7 mouse cellular contexts compared by ENCODE assay signal in the genomic region with DNA sequence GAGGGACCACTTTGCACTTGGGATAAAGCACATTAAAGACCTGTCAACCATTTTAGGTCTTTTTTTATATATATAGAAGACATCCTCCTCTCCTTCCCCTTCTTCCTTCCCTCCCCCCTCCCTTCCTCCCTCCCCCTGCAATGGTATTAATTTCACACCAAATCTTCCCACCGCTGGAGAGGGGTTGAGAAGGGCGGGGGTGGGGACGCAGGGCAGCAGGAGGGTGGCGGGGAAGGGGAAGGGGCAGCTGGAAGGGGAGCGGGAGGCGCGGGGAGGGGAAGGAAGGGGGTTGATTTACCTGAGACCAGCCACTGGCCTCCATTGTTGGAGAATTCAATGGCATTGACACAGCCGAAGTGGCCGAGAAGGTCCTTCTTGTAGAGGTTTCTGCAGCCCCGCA. TPM values are rescaled to one million over a fixed set of nuclear protein-coding genes. Genes with fewer than 3 reads are reported as not detected.
DNase-seq lines count a peak whose midpoint lies in the region; ATAC-seq and TF ChIP-seq lines count a peak whose summit lies in the region.

No protein-coding gene starts in this region.

- peak overlapping the region; percentile 93 for H3K9ac ChIP-seq in hindbrain, postnatal 0 days (replicated peaks; ENCODE audit: low read length)
- peak overlapping the region; percentile 92 for H3K9ac ChIP-seq in neural tube, embryonic 12.5 days

- peak; percentile 18 for DNase-seq in retina, adult 2 months (ENCODE audit: low read depth, low spot score)
- DNase-seq in retina, embryonic 14.5 days (ENCODE audit: low spot score) = no peak
- peak; percentile 5 for DNase-seq in c-Kit-positive CD71-negative TER-119-negative erythroid progenitor cells, embryonic 14.5 days (ENCODE audit: low read depth)
- no peak for DNase-seq in hindbrain, postnatal 0 days (ENCODE audit: low spot score)
- DNase-seq in ovary, adult 18-20 months (ENCODE audit: low spot score) = no peak
- DNase-seq in gastrocnemius, postnatal 10 days = no peak

- H3K27me3 ChIP-seq in hindbrain, postnatal 0 days (ENCODE audit: insufficient read depth, low read length) = no peaks in the 10 kb centered on the region
- no peaks in the 10 kb centered on the region for H3K27me3 ChIP-seq in neural tube, embryonic 12.5 days (replicated peaks)

- peak overlapping the region; percentile 74 for H3K4me2 ChIP-seq in hindbrain, postnatal 0 days (ENCODE audit: low read depth, low read length)
- peak overlapping the region; percentile 79 for H3K4me2 ChIP-seq in neural tube, embryonic 12.5 days (replicated peaks)

- no peak for TF ChIP-seq CTCF in hindbrain, postnatal 0 days (IDR thresholded peaks at IDR 0.05; ENCODE audit: low read depth)

- ATAC-seq in hindbrain, postnatal 0 days = peak; percentile 30
- ATAC-seq in neural tube, embryonic 12.5 days (ENCODE audit: low FRiP score, low read depth) = peak; percentile 69

- no peaks in the 10 kb centered on the region for H3K9me3 ChIP-seq in hindbrain, postnatal 0 days (ENCODE audit: low read length)
- no peaks in the 10 kb centered on the region for H3K9me3 ChIP-seq in neural tube, embryonic 12.5 days

- H3K27ac ChIP-seq in hindbrain, postnatal 0 days = peak overlapping the region; percentile 98
- H3K27ac ChIP-seq in neural tube, embryonic 12.5 days = peak overlapping the region; percentile 96

- WGBS in hindbrain, postnatal 0 days = 0% methylated on average over 9 of the region's 10 CpGs
- 0% methylated on average over 9 of the region's 10 CpGs for WGBS in neural tube, embryonic 12.5 days

- H3K36me3 ChIP-seq in hindbrain, postnatal 0 days (ENCODE audit: insufficient read depth, low read length) = no peaks in the 10 kb centered on the region
- H3K36me3 ChIP-seq in neural tube, embryonic 12.5 days = no peaks in the 10 kb centered on the region

- peaks cover 11% of the 10 kb centered on the region for H3K4me1 ChIP-seq in hindbrain, postnatal 0 days (ENCODE audit: insufficient read depth, low read length)
- peaks cover 9% of the 10 kb centered on the region for H3K4me1 ChIP-seq in neural tube, embryonic 12.5 days

- H3K4me3 ChIP-seq in hindbrain, postnatal 0 days (ENCODE audit: low read length) = peak overlapping the region; percentile 94
- peak overlapping the region; percentile 89 for H3K4me3 ChIP-seq in neural tube, embryonic 12.5 days

RNA-seq across cellular contexts. Expression of a gene that starts 0.5 kb away (rescaled TPM):
- 53.0 and 55.5 TPM in 2 replicates for total RNA-seq in hindbrain, postnatal 0 days (2014; rRNA removed)
- 18.6 and 19.6 TPM in 2 replicates for polyA plus RNA-seq in hindbrain, postnatal 0 days (2015; fragmentation: Nextera tagmentation; extraction: Ambion mirVana)
- polyA plus RNA-seq in neural tube, embryonic 12.5 days (2016; fragmentation: Nextera tagmentation; extraction: Ambion mirVana) = 23.0 and 23.7 TPM in 2 replicates
- total RNA-seq in gastrocnemius, postnatal 10 days (2021) = 10 to 100 TPM; 28.9 to 37.2 TPM

RNA-seq across cellular contexts. Expression of a gene that starts 27.0 kb away (rescaled TPM):
- 25.2 and 30.6 TPM in 2 replicates for total RNA-seq in hindbrain, postnatal 0 days (2014; rRNA removed)
- 26.3 and 29.9 TPM in 2 replicates for polyA plus RNA-seq in hindbrain, postnatal 0 days (2015; fragmentation: Nextera tagmentation; extraction: Ambion mirVana)
- polyA plus RNA-seq in neural tube, embryonic 12.5 days (2016; fragmentation: Nextera tagmentation; extraction: Ambion mirVana) = 46.3 and 52.6 TPM in 2 replicates
- total RNA-seq in gastrocnemius, postnatal 10 days (2021) = 10 to 100 TPM; 29.6 to 43.4 TPM

Comparison
In these comparisons a context has a peak if more than half of its experiments do, and no peak if none do; other contexts are left out.
1. DNase-seq: peak in retina, adult 2 months (single experiment) and c-Kit-positive CD71-negative TER-119-negative erythroid progenitor cells, embryonic 14.5 days (single experiment); none in retina, embryonic 14.5 days (single experiment), hindbrain, postnatal 0 days (single experiment), ovary, adult 18-20 months (single experiment) and gastrocnemius, postnatal 10 days (single experiment).